Mouse (Mus musculus) C2C12 (cell line): ENCODE data around the gene Rnf220. TPM values are rescaled to one million over a fixed set of nuclear protein-coding genes. Genes with fewer than 3 reads are reported as not detected.

Source experiments
- H3K27me3 ChIP-seq: one replicate; pipeline ENCODE4 v1.6.1; 2011; ENCODE audit not compliant: control insufficient read depth, insufficient read depth, insufficient read length
- H3K36me3 ChIP-seq: one replicate; pipeline ENCODE4 v1.6.1; 2011; ENCODE audit not compliant: control insufficient read depth, insufficient read depth
- H3K4me3 ChIP-seq: one replicate; pipeline ENCODE4 v1.5.1; 2011; ENCODE audit warnings: mild to moderate bottlenecking, control low read depth; ENCODE audit not compliant: poor library complexity, insufficient read depth, severe bottlenecking
- H3K79me2 ChIP-seq: one replicate; pipeline ENCODE4 v1.6.1; 2011; ENCODE audit not compliant: control insufficient read depth, insufficient read depth
- H3K79me3 ChIP-seq: one replicate; pipeline ENCODE4 v1.6.1; 2011; ENCODE audit warnings: low read depth, control low read depth
- H3ac ChIP-seq: one replicate; pipeline ENCODE3; 2011; ENCODE audit warnings: low read depth; ENCODE audit not compliant: control insufficient read depth, insufficient read length
- CEBPB ChIP-seq: IDR thresholded peaks from one replicate; pipeline ENCODE4 v1.6.1; 2011; ENCODE audit warnings: low read depth, mild to moderate bottlenecking, control low read depth, moderate library complexity
- CTCF ChIP-seq: IDR thresholded peaks from one replicate; pipeline ENCODE4 v1.5.1; 2011; ENCODE audit not compliant: control insufficient read depth, insufficient read depth, insufficient read length
- FOSL1 ChIP-seq: IDR thresholded peaks from one replicate; pipeline ENCODE4 v1.8.0; 2011; ENCODE audit warnings: mild to moderate bottlenecking, low read length; ENCODE audit not compliant: poor library complexity, insufficient read depth, severe bottlenecking
- MAX ChIP-seq: IDR thresholded peaks from one replicate; pipeline ENCODE4 v1.6.1; 2011; ENCODE audit warnings: mild to moderate bottlenecking, control low read depth
- MYOD1 ChIP-seq: IDR thresholded peaks from one replicate; pipeline ENCODE4 v1.6.1; 2011; ENCODE audit warnings: low read depth; ENCODE audit not compliant: control insufficient read depth, insufficient read length
- MYOG ChIP-seq: IDR thresholded peaks from one replicate; pipeline ENCODE4 v1.6.1; 2011; ENCODE audit not compliant: control insufficient read depth, insufficient read length; ENCODE audit errors: extremely low read depth
- USF1 ChIP-seq: IDR thresholded peaks from one replicate; pipeline ENCODE4 v1.6.1; 2011; ENCODE audit warnings: low read depth, mild to moderate bottlenecking, control low read depth, moderate library complexity
- polyA plus RNA-seq: library from polyadenylated mRNA; unstranded; fragments of >200 nt; fragmentation: generic; extraction: Trizol; gene quantifications from one replicate; pipeline ENCODE4 v1.2.1, GENCODE M21; 2012; ENCODE audit warnings: missing spikeins

Rnf220 gene
- polyA plus RNA-seq, 1 experiment: 61.2 TPM

DNA sequence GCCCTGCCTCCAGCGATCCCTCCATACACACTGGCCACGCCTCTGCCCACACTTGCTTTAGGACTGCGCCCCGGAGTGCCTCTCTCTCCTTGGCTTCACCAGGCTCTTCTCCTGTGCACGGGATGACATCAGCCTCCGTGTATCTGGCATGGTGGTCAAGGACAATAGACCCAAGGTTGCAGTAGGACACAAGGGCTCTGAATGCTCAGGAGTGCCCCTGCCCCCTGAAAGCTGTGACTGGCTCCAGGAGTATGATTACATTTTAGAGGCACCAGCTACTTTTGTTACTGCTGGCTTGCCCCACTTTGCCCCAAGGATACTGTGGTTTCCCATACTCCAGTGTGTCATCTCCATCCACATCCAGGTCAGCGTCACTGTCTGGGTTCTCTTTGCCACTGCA is 219.2 kb downstream of the Rnf220 start:
- Histone ChIP-seq H3K79me3 (no peaks in the 10 kb centered on the region), H3K79me2 (no peaks in the 10 kb centered on the region), H3K27me3 (no peaks in the 10 kb centered on the region), H3K36me3 (peaks cover 69% of the 10 kb centered on the region), H3K4me3 (no peak overlapping the region), H3ac (no peak overlapping the region)
- TF ChIP-seq CTCF: no peak
- TF ChIP-seq USF1: no peak
- no peak for TF ChIP-seq MYOG
- TF ChIP-seq CEBPB: no peak
- no peak for TF ChIP-seq FOSL1
- TF ChIP-seq MAX: no peak
- TF ChIP-seq MYOD1: no peak

DNA sequence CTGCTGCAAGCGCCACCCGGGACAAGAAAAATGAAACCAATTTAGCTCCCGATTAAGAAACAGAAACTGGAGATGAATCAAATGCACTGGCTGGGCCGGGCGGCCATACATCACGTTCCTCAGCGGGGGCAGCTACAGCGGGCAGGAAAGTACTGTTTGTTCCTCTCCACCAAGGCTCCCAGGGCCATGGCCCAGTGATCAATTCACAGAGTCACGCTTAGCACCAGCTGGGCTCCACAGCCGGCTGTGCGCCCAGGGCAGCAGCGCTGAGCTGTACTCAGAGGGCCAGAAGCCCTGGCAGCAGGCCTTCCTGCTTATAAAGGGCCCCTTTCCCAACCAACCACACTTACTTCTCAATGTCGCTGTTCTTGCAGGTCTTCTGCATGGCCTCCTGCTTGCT is 219.8 kb downstream of the Rnf220 start:
- Histone ChIP-seq H3K79me2 (no peaks in the 10 kb centered on the region), H3K36me3 (peaks cover 66% of the 10 kb centered on the region), H3ac (no peak overlapping the region), H3K4me3 (no peak overlapping the region), H3K79me3 (no peaks in the 10 kb centered on the region), H3K27me3 (no peaks in the 10 kb centered on the region)
- no peak for TF ChIP-seq FOSL1
- no peak for TF ChIP-seq MYOD1

DNA sequence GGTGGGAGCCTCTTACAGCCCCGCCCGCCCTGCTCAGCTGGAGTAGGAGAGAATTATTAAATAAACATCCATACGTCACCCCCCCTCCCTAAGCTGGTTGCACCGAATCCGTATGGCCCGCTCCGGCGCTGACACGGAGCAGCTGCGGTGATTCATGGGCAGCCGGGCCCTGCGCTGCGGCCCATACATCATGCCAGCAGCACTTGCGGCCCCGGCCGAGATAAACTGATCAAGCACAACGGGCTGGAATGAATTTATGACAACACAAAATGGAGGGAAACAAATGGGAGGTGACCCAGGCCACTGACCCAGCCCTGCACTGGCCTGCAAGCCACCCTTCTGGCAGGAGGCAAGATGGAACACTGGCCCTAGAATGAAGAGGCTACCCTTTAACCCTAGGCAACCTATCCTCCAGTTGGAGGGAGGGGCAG is 220.6 kb downstream of the Rnf220 start:
- Histone ChIP-seq H3K79me3 (no peaks in the 10 kb centered on the region), H3K4me3 (no peak overlapping the region), H3K79me2 (no peaks in the 10 kb centered on the region), H3K36me3 (peaks cover 64% of the 10 kb centered on the region), H3ac (no peak overlapping the region), H3K27me3 (no peaks in the 10 kb centered on the region)
- no peak for TF ChIP-seq MYOG
- no peak for TF ChIP-seq CTCF
- no peak for TF ChIP-seq MYOD1
- no peak for TF ChIP-seq FOSL1
- no peak for TF ChIP-seq USF1
- TF ChIP-seq CEBPB: no peak
- no peak for TF ChIP-seq MAX

DNA sequence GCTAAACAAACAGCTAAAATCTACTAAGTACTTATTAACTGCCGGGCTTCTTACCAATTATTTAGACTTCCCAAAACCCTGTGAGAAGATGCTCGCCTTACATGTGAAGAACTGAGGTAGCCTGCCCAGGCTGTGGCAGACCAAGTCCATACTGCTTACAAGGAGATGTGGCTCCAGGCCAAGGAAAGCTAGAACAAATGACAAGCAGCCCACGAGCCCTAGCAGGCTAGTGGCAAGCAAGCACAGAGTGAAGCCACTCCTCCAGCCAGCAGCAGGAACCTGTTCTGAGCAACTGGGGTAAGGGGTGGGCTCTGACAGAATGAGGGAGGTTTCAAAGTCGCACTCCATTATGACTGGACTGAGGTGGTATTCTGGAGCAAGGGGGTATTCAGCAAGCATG is 222.1 kb downstream of the Rnf220 start:
- TF ChIP-seq MYOG (no peak), USF1 (no peak), CTCF (no peak)
- Histone ChIP-seq H3K36me3 (peaks cover 50% of the 10 kb centered on the region), H3K79me3 (no peaks in the 10 kb centered on the region), H3K79me2 (no peaks in the 10 kb centered on the region), H3K27me3 (no peaks in the 10 kb centered on the region), H3ac (no peak overlapping the region), H3K4me3 (no peak overlapping the region)

DNA sequence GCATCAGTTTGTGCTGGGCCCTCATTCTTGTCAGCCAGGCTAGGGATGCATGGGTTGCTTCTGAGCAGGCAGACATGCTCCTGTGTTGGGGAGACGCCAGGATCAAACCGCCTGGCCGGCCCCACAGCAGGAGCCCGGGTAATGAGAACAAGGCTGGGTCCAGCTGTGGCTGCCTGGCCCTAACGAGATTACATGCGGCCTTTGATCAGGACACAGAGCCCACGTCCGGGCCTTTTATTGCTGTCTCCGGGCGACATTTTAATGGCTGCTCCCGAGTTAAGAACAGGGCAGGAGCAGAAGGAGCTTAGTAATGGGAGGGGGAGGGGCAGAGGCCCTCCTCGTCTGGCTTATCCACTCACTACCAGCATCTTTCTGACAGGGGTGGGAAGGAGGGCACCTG is 224.4 kb downstream of the Rnf220 start:
- Histone ChIP-seq H3K79me3 (no peaks in the 10 kb centered on the region), H3K79me2 (no peaks in the 10 kb centered on the region), H3K4me3 (no peak overlapping the region), H3K27me3 (no peaks in the 10 kb centered on the region), H3ac (no peak overlapping the region), H3K36me3 (peaks cover 38% of the 10 kb centered on the region)
- TF ChIP-seq FOSL1 (no peak), CEBPB (no peak), MYOG (no peak), USF1 (no peak), MYOD1 (no peak), CTCF (no peak), MAX (no peak)

DNA sequence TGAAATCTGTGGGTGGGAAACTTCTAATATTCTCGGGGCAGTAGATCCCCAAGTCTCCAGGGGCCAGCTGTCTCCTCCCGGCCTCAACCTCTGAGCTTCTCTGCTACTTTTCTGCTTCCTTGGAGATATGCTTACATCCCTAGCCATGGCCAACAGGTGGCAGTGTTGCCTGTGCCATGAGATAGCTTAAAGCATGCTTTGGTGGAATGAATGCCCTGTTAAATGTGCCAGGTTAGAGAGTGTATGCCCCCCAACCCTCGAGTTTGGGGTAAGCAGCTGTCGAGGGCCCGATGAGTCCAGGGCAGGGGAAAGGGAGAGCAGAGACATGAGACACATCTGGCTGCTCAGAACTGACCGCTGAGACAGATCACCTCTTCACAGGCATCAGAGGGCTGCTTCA is 226.6 kb downstream of the Rnf220 start:
- Histone ChIP-seq H3K36me3 (peaks cover 27% of the 10 kb centered on the region), H3K79me3 (no peaks in the 10 kb centered on the region)
- TF ChIP-seq MAX: peak; percentile 60
- TF ChIP-seq USF1: no peak
- peak; percentile 77 for TF ChIP-seq CTCF
- TF ChIP-seq CEBPB: no peak

More for the DNA sequence above, 226.6 kb downstream of the Rnf220 start:
- Histone ChIP-seq H3K79me2 (no peaks in the 10 kb centered on the region), H3K27me3 (no peaks in the 10 kb centered on the region), H3K4me3 (no peak overlapping the region), H3ac (no peak overlapping the region)
